Mouse (Mus musculus) ES-E14 (cell line): ENCODE results near the gene Magi2. TPM values are rescaled to one million over a fixed set of nuclear protein-coding genes. Genes with fewer than 3 reads are reported as not detected.

Experiments
- DNase-seq: peaks from one replicate; pipeline ENCODE4 v3.0.0-alpha.2; 2013; ENCODE audit warnings: low read depth, low spot score
- H3K27ac ChIP-seq: 2 replicates; pipeline ENCODE4 v1.5.1; 2012; ENCODE audit warnings: low read depth, mild to moderate bottlenecking, low read length, moderate library complexity, mixed read lengths; ENCODE audit not compliant: poor library complexity, insufficient read depth, severe bottlenecking
- H3K36me3 ChIP-seq: 2 replicates; pipeline ENCODE4 v1.6.1; 2012; ENCODE audit warnings: mild to moderate bottlenecking, low read length, moderate library complexity, mixed read lengths; ENCODE audit not compliant: control insufficient read depth, poor library complexity, insufficient read depth, severe bottlenecking
- H3K4me1 ChIP-seq, 2 experiments: fragments of 150-350 bp in 1 of 2; sonication (generic) in 1 of 2; 2 replicates each; pipeline ENCODE4 v1.6.1; 2012; ENCODE audit warnings: low read length in 2 of 2, mild to moderate bottlenecking in 1 of 2, mixed read lengths in 1 of 2; ENCODE audit not compliant: control insufficient read depth in 2 of 2, insufficient read depth in 2 of 2, poor library complexity in 1 of 2
- H3K4me3 ChIP-seq, 2 experiments: fragments of 150-350 bp in 1 of 2; sonication (generic) in 1 of 2; 2 replicates each; pipeline ENCODE4 v1.5.1; 2012; ENCODE audit warnings: low read length in 2 of 2, low read depth in 1 of 2, mild to moderate bottlenecking in 1 of 2, mixed read lengths in 1 of 2; ENCODE audit not compliant: insufficient read depth in 1 of 2, poor library complexity in 1 of 2, severe bottlenecking in 1 of 2
- H3K9ac ChIP-seq: 2 replicates; pipeline ENCODE4 v1.6.1; 2012; ENCODE audit warnings: low read depth, mild to moderate bottlenecking, low read length, mixed read lengths; ENCODE audit not compliant: poor library complexity, insufficient read depth, severe bottlenecking
- H3K9me3 ChIP-seq: fragments of 150-350 bp; sonication (generic); 2 replicates; pipeline ENCODE4 v1.6.1; 2012; ENCODE audit warnings: low read depth, mild to moderate bottlenecking, low read length; ENCODE audit not compliant: control insufficient read depth, insufficient read depth
- CHD2 ChIP-seq: IDR thresholded peaks from 2 replicates; pipeline ENCODE4 v1.6.1; 2014; ENCODE audit warnings: mild to moderate bottlenecking, low read depth, low read length, inconsistent platforms
- HCFC1 ChIP-seq: IDR thresholded peaks from 2 replicates; pipeline ENCODE4 v1.6.1; 2012; ENCODE audit warnings: low read length, inconsistent platforms, borderline replicate concordance; ENCODE audit not compliant: insufficient read depth
- MAFK ChIP-seq: IDR thresholded peaks from 2 replicates; pipeline ENCODE4 v1.6.1; 2014; ENCODE audit warnings: mild to moderate bottlenecking, low read depth, low read length, inconsistent platforms; ENCODE audit not compliant: insufficient read depth
- ZC3H11A ChIP-seq: IDR thresholded peaks from 2 replicates; pipeline ENCODE4 v1.6.1; 2012; ENCODE audit warnings: low read depth, mild to moderate bottlenecking, inconsistent platforms, low read length, borderline replicate concordance
- ZNF384 ChIP-seq: IDR thresholded peaks from 2 replicates; pipeline ENCODE4 v1.6.1; 2012; ENCODE audit warnings: low read depth, low read length, inconsistent platforms
- in situ Hi-C, 2 experiments: fragments of 600-800 bp; cut with MboI; formaldehyde crosslinking; loops; one replicate each; pipeline ENCODE4 v1.15.1; 2025; ENCODE audit warnings: low sequenced_read_pairs in 2 of 2, inconsistent platforms in 1 of 2; ENCODE audit not compliant: unreplicated experiment in 2 of 2
- total RNA-seq: library from RNA; depleted of rRNA; stranded (reverse); fragments of 300-350 nt; gene quantifications from 2 replicates; pipeline ENCODE4 v1.2.3, GENCODE M21; 2012

The Magi2 gene
- total RNA-seq, 1 experiment, result 0.85 TPM

DNA sequence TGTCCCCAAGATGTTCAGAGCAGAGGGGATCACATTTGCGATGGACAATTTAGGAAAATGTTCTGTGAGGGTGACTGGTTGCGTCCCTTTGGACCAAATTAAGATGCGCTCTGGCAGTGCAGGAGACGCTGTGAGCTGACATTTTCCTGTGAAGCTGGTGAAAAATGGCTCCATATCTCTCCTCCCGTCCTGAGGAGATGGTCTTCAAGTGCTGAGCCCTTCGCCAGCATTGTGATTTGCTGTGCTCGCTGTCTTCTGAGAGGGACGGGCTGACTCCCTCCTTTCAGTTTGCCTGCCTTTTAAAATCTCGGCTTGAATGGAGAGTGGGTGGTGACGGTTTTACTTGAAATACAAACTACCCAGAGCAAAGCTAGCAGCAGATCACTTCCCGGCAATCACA lies 682.2 kb downstream of the Magi2 start:
- no peaks in the 10 kb centered on the region for H3K9me3 ChIP-seq

DNA sequence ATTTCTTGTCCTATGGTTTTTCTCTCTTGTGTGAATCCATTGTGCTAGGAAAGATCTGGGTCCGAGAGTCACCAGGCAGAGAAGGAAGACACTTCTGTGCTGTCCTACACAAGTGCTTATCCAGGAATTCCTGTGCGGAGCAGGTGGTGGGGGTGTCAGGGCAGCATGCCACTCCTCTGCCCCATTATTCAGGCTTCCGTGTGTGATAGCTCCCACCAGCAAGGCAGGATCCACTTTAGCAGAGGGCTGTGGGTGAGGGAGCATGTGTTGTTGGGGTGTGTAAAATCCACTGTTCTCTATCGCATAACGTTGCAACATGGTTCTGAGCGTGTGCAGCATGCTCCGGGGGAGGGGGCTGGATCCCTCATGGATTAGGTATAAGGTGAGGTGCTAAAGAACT lies 682.8 kb downstream of the Magi2 start:
- Histone ChIP-seq H3K9me3 (no peaks in the 10 kb centered on the region), H3K9ac (no peak overlapping the region), H3K36me3 (no peaks in the 10 kb centered on the region), H3K27ac (no peak overlapping the region), H3K4me3 (no peak overlapping the region), H3K4me1 (peaks cover 0 to 8% of the 10 kb centered on the region in 2 experiments; a peak in 2 of 4 replicates)
- no peak for DNase-seq
- in situ Hi-C loops, result no loop called here
- TF ChIP-seq ZC3H11A, result no peak
- no peak for TF ChIP-seq CHD2
- no peak for TF ChIP-seq MAFK
- TF ChIP-seq ZNF384, result no peak
- no peak for TF ChIP-seq HCFC1

More for the DNA sequence above, 682.2 kb downstream of the Magi2 start:
- in situ Hi-C loops, result no loop called here
- Histone ChIP-seq H3K4me3 (no peak overlapping the region), H3K36me3 (no peaks in the 10 kb centered on the region), H3K9ac (no peak overlapping the region), H3K4me1 (peaks cover 0 to 8% of the 10 kb centered on the region in 2 experiments; a peak in 2 of 4 replicates), H3K27ac (no peak overlapping the region)
- DNase-seq, result no peak
- TF ChIP-seq CHD2 (no peak), ZC3H11A (no peak), HCFC1 (no peak), MAFK (no peak), ZNF384 (no peak)

DNA sequence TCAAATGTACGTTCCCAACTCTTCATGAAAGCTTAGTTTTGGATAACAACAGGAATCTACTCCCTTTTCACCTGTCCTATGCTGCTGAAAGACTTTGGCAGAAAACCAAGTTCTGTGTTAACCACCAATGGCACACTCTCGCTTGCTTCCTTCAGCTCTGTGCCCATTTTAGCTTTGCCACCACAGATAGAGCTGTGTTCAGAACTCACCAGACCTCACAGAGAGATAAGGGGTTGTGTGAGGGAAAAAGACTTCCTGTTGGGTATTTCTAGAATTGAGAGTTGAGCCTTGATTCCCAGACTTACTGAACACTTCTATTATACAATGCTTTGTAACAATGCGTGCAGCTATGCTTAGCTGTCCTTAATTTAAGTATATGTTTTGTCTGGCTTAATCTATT lies 705.3 kb downstream of the Magi2 start:
- no peak for DNase-seq
- no peaks in the 10 kb centered on the region for H3K36me3 ChIP-seq
- TF ChIP-seq ZNF384 (no peak), MAFK (no peak), ZC3H11A (no peak), CHD2 (no peak), HCFC1 (no peak)
- H3K9me3 ChIP-seq, result no peaks in the 10 kb centered on the region
- no peak overlapping the region for H3K4me3 ChIP-seq
- H3K27ac ChIP-seq, result no peak overlapping the region
- no peaks in the 10 kb centered on the region for H3K4me1 ChIP-seq
- in situ Hi-C loops, result no loop called here
- H3K9ac ChIP-seq, result no peak overlapping the region

DNA sequence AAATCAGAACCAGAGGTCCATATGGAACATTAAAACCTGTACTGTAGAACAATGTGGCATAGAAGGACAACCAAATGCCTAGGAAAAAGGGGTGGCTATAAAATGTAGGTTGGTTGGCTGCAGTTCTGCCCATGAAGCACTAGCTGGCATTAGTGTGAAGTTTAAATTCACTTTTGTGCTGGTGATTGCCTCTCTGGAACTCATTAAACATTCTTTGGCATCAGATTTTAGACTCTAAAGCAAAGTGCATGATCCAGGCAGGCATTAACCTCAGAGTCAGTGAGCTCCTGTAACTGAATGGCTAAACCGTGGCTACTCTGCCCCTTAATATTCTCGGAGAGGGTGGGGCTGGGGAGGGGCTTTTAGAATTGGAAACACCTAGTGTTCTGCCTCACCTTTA lies 706.4 kb downstream of the Magi2 start:
- in situ Hi-C loops, result no loop called here
- no peak for DNase-seq
- no peak overlapping the region for H3K27ac ChIP-seq
- no peak overlapping the region for H3K4me3 ChIP-seq
- no peak overlapping the region for H3K9ac ChIP-seq
- H3K4me1 ChIP-seq, result no peaks in the 10 kb centered on the region
- H3K36me3 ChIP-seq, result no peaks in the 10 kb centered on the region
- no peaks in the 10 kb centered on the region for H3K9me3 ChIP-seq
- no peak for TF ChIP-seq MAFK
- TF ChIP-seq CHD2, result no peak

DNA sequence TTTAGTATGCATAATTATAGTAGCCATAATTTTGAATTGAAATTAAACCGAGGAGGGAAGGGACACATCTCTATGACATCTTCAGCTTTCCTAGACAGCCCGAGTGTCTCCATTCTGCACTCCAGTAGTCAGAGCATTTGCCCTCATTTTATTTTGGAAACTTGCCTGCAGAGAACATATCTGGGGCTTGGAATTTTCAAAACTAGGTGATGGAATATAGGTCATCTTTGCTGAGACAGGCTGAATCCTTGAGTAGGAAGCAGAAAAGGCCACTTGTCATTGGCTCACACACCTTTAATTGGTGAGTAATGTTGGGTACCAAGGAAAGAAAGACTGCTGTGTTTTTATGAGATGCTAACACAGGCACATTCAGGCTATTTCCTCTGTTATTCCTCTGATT lies 724.3 kb downstream of the Magi2 start:
- in situ Hi-C loops, result no loop called here

More for the DNA sequence above, 724.3 kb downstream of the Magi2 start:
- DNase-seq, result no peak
- H3K4me1 ChIP-seq, result no peaks in the 10 kb centered on the region
- no peak overlapping the region for H3K27ac ChIP-seq
- H3K36me3 ChIP-seq, result no peaks in the 10 kb centered on the region
- TF ChIP-seq ZC3H11A (no peak), MAFK (no peak), CHD2 (no peak)
- H3K9ac ChIP-seq, result no peak overlapping the region
- H3K4me3 ChIP-seq, result no peak overlapping the region
- no peaks in the 10 kb centered on the region for H3K9me3 ChIP-seq
